Mouse (Mus musculus) bone marrow macrophage, adult 2 months (primary cell): ENCODE data around the gene Slc38a9.

Source experiments
- CTCF ChIP-seq: IDR thresholded peaks from 2 replicates; pipeline ENCODE4 v1.5.1; 2012; ENCODE audit warnings: low read depth, mild to moderate bottlenecking, low read length, moderate library complexity
- POLR2A ChIP-seq: IDR thresholded peaks from 2 replicates; pipeline ENCODE4 v1.6.1; 2012; ENCODE audit warnings: mild to moderate bottlenecking, low read depth, low read length, borderline replicate concordance

DNA sequence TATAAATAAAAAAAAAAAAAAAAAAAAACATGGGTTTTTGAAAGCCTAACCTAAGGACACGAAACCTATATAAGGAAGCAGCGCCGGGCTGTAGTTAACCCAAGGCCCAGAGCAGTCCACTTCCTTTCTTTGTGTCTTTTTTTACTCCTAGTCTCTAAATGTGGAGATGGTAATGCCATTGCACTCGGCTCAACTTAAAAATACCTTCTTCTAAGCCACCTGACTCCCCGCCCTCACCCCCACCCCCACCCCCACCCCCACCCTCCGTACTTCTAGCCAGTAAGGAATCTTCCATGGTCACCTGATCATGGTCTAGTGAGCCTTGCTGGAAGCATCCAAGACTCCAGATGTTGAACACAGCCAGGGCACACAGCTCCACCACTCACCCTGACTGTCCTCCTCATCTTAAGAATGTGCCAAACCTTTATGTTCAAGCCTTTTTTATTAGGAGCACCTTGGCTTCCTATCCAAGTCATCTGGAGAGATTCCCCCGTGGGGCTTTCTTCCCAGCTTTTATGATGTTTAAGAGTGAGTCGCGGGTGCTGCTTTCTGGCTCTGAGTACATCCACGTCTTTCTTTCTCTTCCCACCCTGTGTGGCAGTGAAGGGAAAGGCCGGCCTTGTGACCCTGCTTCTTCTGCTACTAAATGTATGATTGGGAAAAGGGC lies 91.9 kb downstream of the Slc38a9 start:
- TF ChIP-seq POLR2A = no peak
- TF ChIP-seq CTCF = no peak
